Mouse (Mus musculus) lung, postnatal 0 days (tissue): ENCODE measurements at regions not wholly inside any gene's neighbourhood (a gene's known extent, or its start where the extent isn't known, plus 50 kb on each side); places are given as distances from the start of the nearest gene placed in this dataset.
A peak's percentile ranks its signal among the peaks of the same experiment; 100 is the strongest.

ENCODE experiments used
- ATAC-seq: fragments of 200-750 bp; cut with Nextera tagmentation; 2 replicates; pipeline ENCODE4 v1.8.0; 2017; ENCODE audit warnings: moderate library complexity
- DNase-seq: peaks from one replicate; pipeline ENCODE4 v3.0.0-alpha.2; 2016; ENCODE audit warnings: low spot score
- H3K27ac ChIP-seq: fragments of 300-500 bp; sonication (generic); 2 replicates; pipeline ENCODE4 v1.5.1; 2014; ENCODE audit warnings: antibody characterized with exemption, mild to moderate bottlenecking, low read length, mixed read lengths
- H3K27me3 ChIP-seq: fragments of 300-500 bp; sonication (generic); replicated peaks from 2 replicates; pipeline ENCODE4 v1.6.1; 2014; ENCODE audit warnings: low read length, mixed read lengths; ENCODE audit not compliant: insufficient read depth
- H3K36me3 ChIP-seq: fragments of 300-500 bp; sonication (generic); 2 replicates; pipeline ENCODE4 v1.6.1; 2014; ENCODE audit warnings: low read length, mixed read lengths; ENCODE audit not compliant: insufficient read depth
- H3K4me1 ChIP-seq: fragments of 300-500 bp; sonication (generic); 2 replicates; pipeline ENCODE4 v1.6.1; 2014; ENCODE audit warnings: antibody characterized with exemption, low read depth, low read length, mixed read lengths; ENCODE audit not compliant: insufficient read depth
- H3K4me2 ChIP-seq: fragments of 300-500 bp; sonication (generic); replicated peaks from 2 replicates; pipeline ENCODE4 v1.6.1; 2014; ENCODE audit warnings: low read depth, mild to moderate bottlenecking, low read length, moderate library complexity, mixed read lengths
- H3K4me3 ChIP-seq: fragments of 300-500 bp; sonication (generic); 2 replicates; pipeline ENCODE4 v1.5.1; 2014; ENCODE audit warnings: low read depth, low read length
- H3K9ac ChIP-seq: fragments of 300-500 bp; sonication (generic); replicated peaks from 2 replicates; pipeline ENCODE4 v1.6.1; 2014; ENCODE audit warnings: low read depth, mild to moderate bottlenecking
- H3K9me3 ChIP-seq: fragments of 300-500 bp; sonication (generic); 2 replicates; pipeline ENCODE4 v1.6.1; 2016; ENCODE audit warnings: low read length, mixed read lengths
- CTCF ChIP-seq: IDR thresholded peaks from 2 replicates; pipeline ENCODE4 v1.5.1; 2016; ENCODE audit warnings: antibody characterized with exemption, mild to moderate bottlenecking
- EP300 ChIP-seq: IDR thresholded peaks from 2 replicates; pipeline ENCODE4 v1.6.1; 2016; ENCODE audit warnings: antibody characterized with exemption, mild to moderate bottlenecking, control low read depth
- WGBS: fragments of 180-500 bp; shearing (Covaris S2); extraction: QIAGEN DNeasy Blood & Tissue Kit; methylation state at CpG from one replicate; pipeline ENCODE4 v1.1.7; 2014; 5-methylcytosine and 5-hydroxymethylcytosine counted together

GRCm38 (mm10) chr12:112343064-112343463 lies 146.2 kb upstream of the A530016L24Rik start:
- DNase-seq (no peak), ATAC-seq (no peak)
- Histone ChIP-seq H3K4me3 (no peak overlapping the region), H3K4me2 (no peak overlapping the region), H3K9me3 (no peaks in the 10 kb centered on the region), H3K36me3 (no peaks in the 10 kb centered on the region), H3K27me3 (no peaks in the 10 kb centered on the region), H3K4me1 (no peaks in the 10 kb centered on the region), H3K27ac (no peak overlapping the region), H3K9ac (no peak overlapping the region)
- TF ChIP-seq EP300 (no peak), CTCF (no peak)
- 87% methylated on average over 3 of the region's 3 CpGs for WGBS

GRCm38 (mm10) chr12:112344285-112344684 lies 145.0 kb upstream of the A530016L24Rik start:
- no peak for DNase-seq
- 53% methylated on average over 10 of the region's 10 CpGs for WGBS

GRCm38 (mm10) chr12:112345797-112346196 lies 143.5 kb upstream of the A530016L24Rik start:
- Histone ChIP-seq H3K9ac (no peak overlapping the region), H3K4me3 (no peak overlapping the region), H3K4me1 (no peaks in the 10 kb centered on the region), H3K36me3 (no peaks in the 10 kb centered on the region), H3K27ac (no peak overlapping the region), H3K9me3 (no peaks in the 10 kb centered on the region), H3K27me3 (no peaks in the 10 kb centered on the region), H3K4me2 (no peak overlapping the region)
- DNase-seq (no peak), ATAC-seq (no peak)
- TF ChIP-seq EP300, result no peak
- TF ChIP-seq CTCF, result no peak
- WGBS, result 56% methylated on average over 5 of the region's 5 CpGs

More at GRCm38 (mm10) chr12:112344285-112344684, 145.0 kb upstream of the A530016L24Rik start:
- Histone ChIP-seq H3K9me3 (no peaks in the 10 kb centered on the region), H3K9ac (no peak overlapping the region), H3K27me3 (no peaks in the 10 kb centered on the region), H3K4me1 (no peaks in the 10 kb centered on the region), H3K27ac (no peak overlapping the region), H3K4me2 (no peak overlapping the region), H3K36me3 (no peaks in the 10 kb centered on the region), H3K4me3 (no peak overlapping the region)
- ATAC-seq, result peak; percentile 25
- TF ChIP-seq CTCF, result no peak
- no peak for TF ChIP-seq EP300

- Histone ChIP-seq H3K27ac (no peak overlapping the region), H3K9me3 (no peaks in the 10 kb centered on the region), H3K27me3 (no peaks in the 10 kb centered on the region), H3K4me1 (no peaks in the 10 kb centered on the region), H3K9ac (no peak overlapping the region), H3K4me3 (no peak overlapping the region), H3K36me3 (no peaks in the 10 kb centered on the region), H3K4me2 (no peak overlapping the region)
- 94% methylated on average over 9 of the region's 9 CpGs for WGBS
- DNase-seq (no peak), ATAC-seq (no peak)
- TF ChIP-seq CTCF (no peak), EP300 (no peak)
These were observed 141.1 kb upstream of the A530016L24Rik start for GRCm38 (mm10) chr12:112348116-112348515.

- no peak overlapping the region for H3K4me3 ChIP-seq
- ATAC-seq (no peak), DNase-seq (peak; percentile 33)
- 35% methylated on average over 17 of the region's 17 CpGs for whole genome bisulfite sequencing
- TF ChIP-seq CTCF, result no peak
- TF ChIP-seq EP300, result no peak
- no peaks in the 10 kb centered on the region for H3K4me1 ChIP-seq
- no peak overlapping the region for H3K9ac ChIP-seq
- H3K27ac ChIP-seq, result no peak overlapping the region
- no peaks in the 10 kb centered on the region for H3K9me3 ChIP-seq
- H3K4me2 ChIP-seq, result no peak overlapping the region
- H3K27me3 ChIP-seq, result no peaks in the 10 kb centered on the region
- H3K36me3 ChIP-seq, result no peaks in the 10 kb centered on the region
These were observed 139.5 kb upstream of the A530016L24Rik start for GRCm38 (mm10) chr12:112349676-112350318.

- no peaks in the 10 kb centered on the region for H3K4me1 ChIP-seq
- no peak overlapping the region for H3K4me2 ChIP-seq
- no peak overlapping the region for H3K9ac ChIP-seq
- TF ChIP-seq CTCF, result no peak
- TF ChIP-seq EP300, result no peak
- H3K27ac ChIP-seq, result no peak overlapping the region
- no peak for ATAC-seq
- DNase-seq, result no peak
- H3K4me3 ChIP-seq, result no peak overlapping the region
- 31% methylated on average over 9 of the region's 9 CpGs for WGBS
- no peaks in the 10 kb centered on the region for H3K27me3 ChIP-seq
- no peaks in the 10 kb centered on the region for H3K36me3 ChIP-seq
- no peaks in the 10 kb centered on the region for H3K9me3 ChIP-seq
These were observed 138.5 kb upstream of the A530016L24Rik start for GRCm38 (mm10) chr12:112350733-112351132.

GRCm38 (mm10) chr12:112363349-112363748 lies 125.9 kb upstream of the A530016L24Rik start:
- Histone ChIP-seq H3K36me3 (no peaks in the 10 kb centered on the region), H3K9ac (no peak overlapping the region), H3K4me2 (no peak overlapping the region), H3K4me1 (no peaks in the 10 kb centered on the region), H3K4me3 (no peak overlapping the region), H3K9me3 (no peaks in the 10 kb centered on the region), H3K27me3 (no peaks in the 10 kb centered on the region), H3K27ac (no peak overlapping the region)
- ATAC-seq, result no peak
- TF ChIP-seq CTCF (no peak), EP300 (no peak)
- 88% methylated on average over 3 of the region's 3 CpGs for WGBS
- no peak for DNase-seq
